Mouse (Mus musculus) cerebellum, adult 2 months (tissue): ENCODE results near the gene Abcb5.

ENCODE experiments used
- CTCF ChIP-seq: fragments of 200-500 bp; IDR thresholded peaks from 2 replicates; pipeline ENCODE4 v1.5.1; 2011; ENCODE audit warnings: low read depth, mild to moderate bottlenecking, control low read depth, low read length, moderate library complexity, borderline replicate concordance; ENCODE audit not compliant: insufficient read depth
- POLR2A ChIP-seq: fragments of 200-500 bp; IDR thresholded peaks from 2 replicates; pipeline ENCODE4 v1.6.1; 2011; ENCODE audit warnings: low read length, control low read depth, borderline replicate concordance; ENCODE audit not compliant: insufficient read depth

DNA sequence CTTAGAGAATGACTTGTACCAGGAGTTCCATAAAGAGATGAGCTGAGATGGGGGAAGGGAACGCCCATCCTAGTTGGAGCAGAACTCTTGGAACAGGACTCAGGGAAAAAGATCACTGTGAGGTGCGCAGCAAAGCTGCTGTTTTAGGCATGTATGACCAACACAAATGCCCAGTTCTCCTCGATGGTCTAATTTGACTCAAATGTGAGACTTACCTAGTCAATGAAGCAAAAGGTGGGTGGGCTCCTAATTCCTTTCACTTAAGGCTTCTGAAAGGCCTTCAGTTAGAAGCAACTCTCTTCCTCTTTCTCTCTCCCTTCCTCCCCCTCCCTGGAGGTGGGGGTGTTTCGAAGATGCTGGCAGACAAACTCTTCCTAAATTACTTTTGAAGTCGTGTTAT, 126.8 kb downstream of the Abcb5 start:
- no peak for TF ChIP-seq CTCF
- TF ChIP-seq POLR2A: no peak
